Mouse (Mus musculus): ENCODE measurements around the gene Svopl. TPM values are rescaled to one million over a fixed set of nuclear protein-coding genes. Genes with fewer than 3 reads are reported as not detected.

The Svopl gene
- polyA plus RNA-seq, 1 experiment = 0.08 TPM

DNA sequence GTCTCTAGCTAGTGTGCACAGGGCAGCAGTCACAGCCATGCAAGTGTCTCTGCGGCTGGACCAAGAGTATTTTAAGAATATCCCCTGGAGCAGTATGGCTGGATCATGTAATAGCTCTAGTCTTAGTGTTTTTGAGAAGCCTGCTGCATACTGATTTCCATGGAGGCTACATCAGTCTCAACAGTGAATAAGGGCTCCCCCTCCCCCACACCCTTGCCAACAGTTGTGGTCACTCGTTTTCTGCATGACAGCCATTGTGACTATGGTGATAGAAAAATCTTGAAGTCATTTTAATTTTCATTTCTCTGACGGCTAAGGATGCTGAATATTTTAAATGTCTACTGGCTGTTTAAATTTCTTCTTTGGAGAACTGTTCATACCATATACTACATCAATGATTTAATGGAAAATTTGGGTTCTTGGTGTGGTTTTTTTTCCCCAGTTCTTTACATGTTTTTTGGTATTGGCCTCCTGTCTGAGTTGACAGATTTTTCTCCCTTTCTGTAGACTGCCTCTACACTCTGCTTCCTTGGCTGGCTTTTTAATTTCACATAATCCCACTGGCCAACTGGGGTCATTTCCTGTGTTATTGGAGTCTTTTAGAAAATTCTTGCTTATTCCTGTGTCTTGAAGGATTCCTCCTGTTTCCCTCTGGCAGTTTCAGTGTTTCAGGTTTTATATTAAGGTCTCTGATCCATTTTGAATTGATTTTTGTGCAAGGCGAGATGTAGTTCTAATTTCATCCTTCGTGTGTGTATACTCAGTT lies 13.8 kb downstream of the Svopl start:
- no peak for DNase-seq (ENCODE audit: extremely low spot score in 1 of 2, low spot score in 1 of 2)

DNA sequence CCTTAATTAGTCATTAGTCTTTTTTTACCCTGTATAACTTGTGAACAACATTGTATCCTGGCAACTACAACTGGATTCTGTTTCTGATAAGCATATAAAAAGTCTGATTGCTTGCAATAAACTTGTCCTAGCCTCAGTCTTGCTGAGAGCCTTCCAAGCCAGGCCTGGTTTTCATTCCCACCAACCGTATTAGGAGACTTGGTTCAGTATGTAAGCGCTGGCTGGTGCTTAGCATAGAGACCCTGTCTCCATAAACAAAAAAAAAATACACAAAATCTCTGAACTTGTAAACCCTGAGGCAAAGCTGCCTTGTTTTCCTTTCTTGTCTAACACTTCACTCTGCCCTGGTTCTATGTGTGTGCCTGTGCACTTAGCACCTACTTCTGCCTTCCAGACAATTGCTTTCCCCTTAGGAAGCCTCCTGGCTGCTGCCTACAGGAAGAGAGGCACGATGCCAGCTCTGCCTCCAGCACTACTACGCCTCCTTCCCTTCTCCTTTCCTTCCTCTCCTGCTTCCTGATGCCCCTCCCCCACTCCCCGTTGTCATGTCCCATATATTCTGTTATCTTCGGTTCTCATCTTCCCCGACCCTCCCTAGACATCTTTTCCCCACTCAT lies 14.8 kb downstream of the Svopl start:
- peak in 1 of 2 experiments; percentile 57 for DNase-seq (ENCODE audit: extremely low spot score in 1 of 2, low spot score in 1 of 2)

DNA sequence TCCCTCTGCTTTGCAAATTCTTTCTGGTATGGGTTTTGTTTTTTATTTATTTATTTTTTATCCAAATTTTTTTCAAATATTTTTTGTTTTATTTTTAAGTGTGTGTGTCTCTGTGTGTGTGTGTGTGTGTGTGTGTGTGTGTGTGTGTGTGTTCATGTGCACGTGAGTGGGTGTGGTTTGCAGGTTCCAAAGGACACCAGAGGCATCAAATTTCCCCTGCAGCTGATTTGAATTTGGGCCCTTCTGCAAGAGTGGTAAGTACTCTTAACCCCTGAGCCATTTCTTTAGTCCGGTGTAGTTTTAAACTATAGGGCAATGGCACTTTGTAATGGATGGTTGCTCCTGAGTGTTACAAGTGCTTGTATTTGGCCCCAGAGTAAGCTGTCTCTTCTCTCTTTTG lies 18.6 kb downstream of the Svopl start:
- no peak for DNase-seq (ENCODE audit: extremely low spot score in 1 of 2, low spot score in 1 of 2)

DNA sequence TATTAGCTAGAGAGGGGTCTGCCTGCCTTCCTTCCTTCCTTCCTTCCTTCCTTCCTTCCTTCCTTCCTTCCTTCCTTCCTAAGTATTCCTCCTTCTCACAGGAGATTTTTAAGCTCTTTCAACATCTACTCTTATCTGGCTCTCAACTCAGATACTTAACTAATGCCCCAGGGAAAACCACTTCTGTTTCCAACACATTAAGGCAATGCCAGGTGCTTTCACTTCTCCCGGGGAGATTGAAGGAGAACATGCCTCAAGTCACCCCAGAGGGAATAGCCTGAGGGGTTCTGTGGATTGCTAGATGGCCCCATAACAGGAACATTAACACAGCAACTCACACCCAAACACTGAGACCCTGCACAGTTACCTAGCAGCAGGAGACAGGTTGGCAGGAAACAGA lies 19.0 kb downstream of the Svopl start:
- DNase-seq (ENCODE audit: extremely low spot score in 1 of 2, low spot score in 1 of 2) = no peak

DNA sequence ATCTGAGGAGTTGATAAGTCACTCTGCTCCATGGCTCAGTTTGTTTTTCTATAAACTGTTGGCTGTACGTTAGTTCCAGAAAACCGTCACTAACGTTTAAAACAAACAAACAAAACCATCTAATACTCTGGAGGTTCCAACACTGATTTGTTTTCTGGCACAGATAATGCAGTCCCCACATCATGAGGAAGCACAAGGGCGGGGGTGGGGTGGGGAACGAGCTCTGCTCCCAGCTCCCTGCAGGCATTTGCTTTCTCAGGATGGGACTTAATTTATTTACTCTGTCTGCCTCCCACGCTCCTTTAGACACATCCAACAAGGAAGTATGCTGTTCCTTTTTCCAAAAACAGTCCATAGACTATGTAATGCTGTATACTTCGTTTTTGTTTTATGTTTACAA lies 23.5 kb downstream of the Svopl start:
- no peak for DNase-seq (ENCODE audit: extremely low spot score in 1 of 2, low spot score in 1 of 2)

DNA sequence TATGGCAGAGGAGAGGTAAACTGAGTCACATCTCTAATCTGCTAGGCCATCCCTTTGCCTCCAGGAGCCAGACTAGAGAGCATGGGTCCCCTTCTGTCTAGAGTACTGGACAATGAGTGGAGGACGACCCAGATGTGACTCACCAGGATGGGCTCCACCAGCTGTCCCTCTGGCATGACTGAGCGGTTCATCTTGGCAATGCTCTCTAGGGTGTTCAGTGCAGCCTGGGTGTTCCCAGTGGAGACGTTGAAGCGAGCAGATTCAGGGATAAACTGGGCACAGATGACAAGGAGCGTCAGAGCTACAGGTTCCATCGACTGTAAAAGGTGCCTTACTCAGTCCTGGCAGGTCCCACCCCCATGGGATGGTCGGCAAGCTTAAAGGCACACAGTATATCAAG lies 25.4 kb downstream of the Svopl start:
- no peak for DNase-seq (ENCODE audit: extremely low spot score in 1 of 2, low spot score in 1 of 2)

DNA sequence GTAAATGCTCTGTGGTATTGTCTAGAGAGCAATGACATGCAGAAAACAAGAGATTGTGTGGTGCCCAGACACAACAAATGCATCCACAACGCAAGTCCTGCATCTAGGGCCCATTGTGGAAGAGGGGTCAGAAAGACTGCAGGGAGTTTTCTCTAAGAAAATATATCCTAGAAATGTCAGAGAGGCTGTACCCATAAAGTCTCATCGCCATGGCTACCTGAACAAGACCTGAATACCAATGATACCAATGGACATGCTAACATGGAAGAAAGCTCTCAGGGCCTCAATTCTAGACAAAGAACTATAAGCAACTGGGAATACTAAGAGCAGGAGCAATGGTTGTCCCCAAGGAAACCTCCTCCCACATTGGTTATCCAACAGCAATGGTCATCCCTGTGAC lies 34.0 kb downstream of the Svopl start:
- DNase-seq (ENCODE audit: extremely low spot score in 1 of 2, low spot score in 1 of 2) = no peak

DNA sequence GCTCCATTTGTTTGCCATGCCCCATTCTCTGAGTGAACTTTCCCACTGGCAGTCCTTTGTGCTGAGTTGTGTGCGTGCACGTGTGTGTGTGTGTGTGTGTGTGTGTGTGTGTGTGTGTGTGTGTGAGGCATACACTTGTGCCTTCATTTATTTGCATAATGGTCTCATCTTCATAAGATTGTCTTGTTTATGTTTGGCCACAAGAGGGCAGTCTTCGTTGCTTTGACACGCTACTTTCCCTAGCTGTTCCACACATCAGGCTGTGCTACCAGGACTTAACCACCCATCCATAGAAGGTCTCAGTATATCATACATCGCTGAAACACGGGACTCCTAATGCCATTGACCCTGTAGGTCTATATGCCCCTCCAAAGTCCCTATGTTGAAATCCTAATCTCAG lies 39.3 kb downstream of the Svopl start:
- DNase-seq (ENCODE audit: extremely low spot score in 1 of 2, low spot score in 1 of 2) = peak; percentile 17 to 82

DNA sequence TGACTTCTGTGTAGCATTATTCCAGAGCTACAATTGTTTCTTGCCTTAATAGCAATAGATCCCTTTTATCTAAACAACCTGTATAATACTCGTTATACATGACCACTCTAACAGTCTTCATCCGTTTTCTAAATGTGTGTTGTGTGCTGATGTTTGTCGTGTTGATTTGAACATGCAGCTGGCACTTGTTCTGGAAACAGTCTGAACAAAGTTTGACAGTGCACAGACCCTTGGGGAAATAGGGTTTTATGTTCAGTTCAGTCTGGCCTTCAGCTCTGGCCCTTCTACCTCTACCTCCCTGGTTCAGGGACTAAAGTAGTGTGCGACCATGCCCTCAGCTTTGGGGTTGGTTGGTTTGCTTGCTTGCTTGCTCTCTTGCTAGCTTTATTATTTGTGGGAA lies 79.4 kb downstream of the Svopl start:
- no peak for DNase-seq (ENCODE audit: extremely low spot score in 1 of 2, low spot score in 1 of 2)

DNA sequence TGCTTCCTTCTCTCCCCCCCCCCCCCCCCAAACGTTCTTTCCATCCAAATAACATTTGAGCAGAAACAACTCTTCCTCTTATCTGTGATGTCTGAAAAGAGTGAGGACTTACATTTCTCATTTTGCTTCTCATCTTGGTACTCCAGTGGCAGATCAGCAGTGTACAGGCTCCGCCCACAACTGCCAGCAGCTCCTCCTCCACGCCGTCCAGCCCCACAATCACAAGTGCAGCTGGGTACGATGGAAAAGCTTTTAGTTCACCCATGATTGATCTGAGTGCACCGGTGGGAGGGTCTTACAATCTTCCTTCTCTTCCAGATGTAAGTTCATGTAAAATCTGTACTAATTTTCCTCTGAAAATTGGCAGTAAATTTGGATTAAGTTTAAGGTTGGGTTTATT lies 95.5 kb downstream of the Svopl start:
- no peak for DNase-seq (ENCODE audit: extremely low spot score in 1 of 2, low spot score in 1 of 2)

DNA sequence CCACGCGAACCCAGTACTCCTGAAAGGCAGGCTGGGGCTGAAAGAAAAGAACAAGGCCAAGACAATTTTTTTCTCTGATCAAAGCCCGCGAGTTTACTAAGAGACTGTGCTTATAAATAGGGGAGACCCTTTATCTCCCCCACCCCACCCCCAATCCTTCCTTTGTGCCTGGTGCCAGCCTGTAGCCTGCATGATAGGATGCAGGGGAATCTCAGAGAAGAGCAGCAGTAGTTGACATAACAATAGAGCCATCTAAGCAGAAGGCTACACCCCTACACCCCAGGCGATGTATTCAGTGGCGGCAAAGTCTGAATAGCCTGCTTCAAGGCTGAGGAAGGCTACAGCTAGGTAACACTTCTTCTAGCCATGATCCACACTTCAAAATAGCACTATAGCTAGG lies 110.3 kb downstream of the Svopl start:
- DNase-seq (ENCODE audit: extremely low spot score in 1 of 2, low spot score in 1 of 2) = no peak

Other genes starting within 250 kb of the Svopl start
- gene Trim24, start 176.2 kb downstream of the Svopl start, polyA plus RNA-seq (2012; rRNA removed) = 28.2 TPM in 2 replicates
- gene Tmem213, start 62.3 kb upstream of the Svopl start, polyA plus RNA-seq (2012; rRNA removed) = not detected in 2 replicates
- 0.18 and 0.23 TPM in 2 replicates for gene Atp6v0a4, start 77.6 kb upstream of the Svopl start, polyA plus RNA-seq (2012; rRNA removed)
- gene D630045J12Rik, start 207.0 kb upstream of the Svopl start, polyA plus RNA-seq (2012; rRNA removed) = 17.9 and 19.2 TPM in 2 replicates

Data from frontal cortex, adult 2 months (tissue).